Mouse (Mus musculus): Measurements from ENCODE around the gene Cnpy3.

- no peak for TF ChIP-seq GATA1 (IDR thresholded peaks at IDR 0.05; ENCODE audit: low read length)
- no peak for TF ChIP-seq TAL1 (IDR thresholded peaks at IDR 0.05; ENCODE audit: low read length)
Observed at GRCm38 (mm10) chr17:46690665-46691064, 61.3 kb downstream of the Cnpy3 start.
